Mouse (Mus musculus) inflammation-experienced regulatory T-cells (primary cell): Measurements from ENCODE around the gene Prps1l3. TPM values are rescaled to one million over a fixed set of nuclear protein-coding genes. Genes with fewer than 3 reads are reported as not detected.

Experiments used
- polyA plus RNA-seq, 2 experiments: library from polyadenylated mRNA; unstranded; fragments of 100-300 nt; shearing (Covaris generic); gene quantifications; one replicate each; pipeline ENCODE4 v1.2.1; 2017

Prps1l3 gene
- 10 to 100 TPM; 61.1 to 92.1 TPM for polyA plus RNA-seq

GRCm38 (mm10) chr12:57230192-57230706 lies at the start of gene Prps1l3, which contains the start of gene Mipol1:
Gene Prps1l3 (plus strand): TSS chr12:57230412.
Gene Mipol1 (plus strand): TSS chr12:57230427.

GRCm38 (mm10) chr12:57197363-57198026 lies 32.7 kb upstream of the Prps1l3 start, which contains the start of gene Slc25a21:
Gene Slc25a21 (minus strand): TSS chr12:57197472.

Other genes with a start within 250 kb of the Prps1l3 start
- under 1 TPM; 0.70 to 0.86 TPM for gene Slc25a21, start 32.9 kb upstream of the Prps1l3 start, polyA plus RNA-seq
- gene Mipol1, start within 50 bp of the Prps1l3 start, polyA plus RNA-seq = 10 to 100 TPM; 11.5 to 17.5 TPM